Mouse (Mus musculus) heart, embryonic 10.5 days (tissue): ENCODE measurements around the gene Ube4a. TPM values are rescaled to one million over a fixed set of nuclear protein-coding genes. Genes with fewer than 3 reads are reported as not detected.

Experiments
- DNase-seq: peaks from one replicate; pipeline ENCODE4 v3.0.0-alpha.2; 2017; ENCODE audit warnings: low spot score
- H3K27ac ChIP-seq: fragments of 300-500 bp; sonication (generic); 2 replicates; pipeline ENCODE4 v1.5.1; 2016; ENCODE audit warnings: mild to moderate bottlenecking
- H3K27me3 ChIP-seq: fragments of 300-500 bp; sonication (generic); 2 replicates; pipeline ENCODE4 v1.6.1; 2016; ENCODE audit warnings: mild to moderate bottlenecking; ENCODE audit not compliant: poor library complexity, insufficient read depth, severe bottlenecking
- H3K36me3 ChIP-seq: fragments of 300-500 bp; sonication (generic); 2 replicates; pipeline ENCODE4 v1.6.1; 2016; ENCODE audit warnings: mild to moderate bottlenecking, moderate library complexity
- H3K4me1 ChIP-seq: fragments of 300-500 bp; sonication (generic); 2 replicates; pipeline ENCODE4 v1.6.1; 2016; ENCODE audit warnings: mild to moderate bottlenecking
- H3K4me3 ChIP-seq: fragments of 300-500 bp; sonication (generic); 2 replicates; pipeline ENCODE4 v1.5.1; 2016; ENCODE audit warnings: mild to moderate bottlenecking, moderate library complexity
- H3K9me3 ChIP-seq: fragments of 300-500 bp; sonication (generic); 2 replicates; pipeline ENCODE4 v1.6.1; 2016; ENCODE audit warnings: mild to moderate bottlenecking, moderate library complexity
- WGBS: fragments of 180-500 bp; shearing (Covaris S2); methylation state at CpG from one replicate; pipeline ENCODE4 v1.1.7; 2016; 5-methylcytosine and 5-hydroxymethylcytosine counted together
- polyA plus RNA-seq: library from polyadenylated mRNA; unstranded; fragments of >200 nt; fragmentation: Nextera tagmentation; extraction: Ambion mirVana; gene quantifications from 2 replicates; pipeline ENCODE4 v1.2.1, GENCODE M21; 2016

The Ube4a gene
- polyA plus RNA-seq, 1 experiment from 2014 or later: 17.8 TPM

- no peak for DNase-seq
- Histone ChIP-seq H3K27me3 (no peaks in the 10 kb centered on the region), H3K36me3 (no peaks in the 10 kb centered on the region), H3K9me3 (no peaks in the 10 kb centered on the region), H3K27ac (no peak overlapping the region), H3K4me1 (0 out of 2 replicates have a peak, but pooled peaks cover 2% of the 10 kb centered on the region), H3K4me3 (no peak overlapping the region)
- WGBS: 30% methylated on average over 2 of the region's 2 CpGs
Observed at GRCm38 (mm10) chr9:44890122-44890521, 75.3 kb downstream of the Ube4a start.

GRCm38 (mm10) chr9:44888114-44888624 is 77.2 kb downstream of the Ube4a start:
- H3K4me1 ChIP-seq: peaks cover 5% of the 10 kb centered on the region; the same call in 1 of the 2 replicates
- H3K27me3 ChIP-seq: no peaks in the 10 kb centered on the region
- no peak overlapping the region for H3K27ac ChIP-seq
- DNase-seq: no peak
- no peak overlapping the region for H3K4me3 ChIP-seq
- no peaks in the 10 kb centered on the region for H3K9me3 ChIP-seq
- no peaks in the 10 kb centered on the region for H3K36me3 ChIP-seq
- WGBS: 84% methylated on average over 7 of the region's 7 CpGs

DNA sequence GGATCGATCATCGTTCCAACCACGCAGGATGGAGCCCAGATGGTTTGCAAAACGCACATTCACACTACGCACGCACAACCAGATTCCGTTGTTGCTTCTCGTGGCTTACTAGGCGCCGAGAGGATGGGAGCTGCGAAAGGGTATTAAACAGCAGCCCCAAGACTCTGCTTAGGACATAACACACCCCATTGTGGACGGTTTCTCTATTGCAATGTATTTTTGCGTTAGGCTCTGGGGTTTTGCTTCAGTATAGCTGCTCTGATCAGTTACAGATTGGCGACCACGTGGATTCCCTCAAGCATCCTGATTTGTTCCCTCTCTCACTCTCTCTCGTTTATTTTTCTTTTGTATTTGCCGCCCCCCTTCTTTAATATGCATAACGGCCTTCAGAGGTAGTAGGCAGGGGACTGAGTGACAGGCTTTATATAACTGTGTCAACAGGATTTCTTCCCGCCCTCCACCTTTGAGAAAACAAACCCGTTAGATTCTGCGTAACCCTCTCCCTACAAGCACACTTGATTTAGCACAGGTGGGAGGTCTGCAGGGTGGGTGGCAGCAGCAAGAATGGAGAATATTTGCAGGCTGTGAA is 82.3 kb downstream of the Ube4a start:
- H3K4me1 ChIP-seq: peaks cover 35% of the 10 kb centered on the region
- H3K36me3 ChIP-seq: no peaks in the 10 kb centered on the region
- no peaks in the 10 kb centered on the region for H3K9me3 ChIP-seq
- H3K4me3 ChIP-seq: peak overlapping the region; percentile 98
- no peak for DNase-seq
- H3K27ac ChIP-seq: peak overlapping the region; percentile 97
- under 1% methylated on average over 21 of the region's 21 CpGs for WGBS
- no peaks in the 10 kb centered on the region for H3K27me3 ChIP-seq

DNA sequence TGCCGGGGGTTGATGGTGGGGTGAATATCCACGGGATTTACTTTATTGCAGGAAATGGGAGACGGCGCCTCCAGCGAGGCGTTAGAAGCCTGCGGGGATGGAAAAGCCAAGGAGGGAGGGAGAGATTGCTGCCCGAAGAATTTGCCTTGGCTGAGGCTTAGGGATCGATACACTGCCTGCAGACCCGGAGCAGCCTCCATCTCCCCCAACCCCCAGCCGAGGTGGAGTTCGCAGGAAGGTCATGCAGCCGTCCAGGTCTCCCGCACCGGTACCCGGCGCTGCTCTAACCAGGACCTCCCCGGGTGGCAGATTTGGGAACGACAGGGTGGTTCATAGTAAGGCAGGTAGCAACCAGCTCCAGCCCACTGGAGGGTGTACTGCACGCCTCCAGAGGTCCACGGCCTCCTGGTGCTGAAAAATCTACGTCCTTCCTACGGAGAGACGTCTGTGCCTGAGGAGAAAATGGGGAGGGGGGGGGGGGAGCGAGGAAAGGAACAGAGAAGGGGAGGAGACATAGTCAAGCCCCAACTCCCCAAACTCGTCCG is 82.9 kb downstream of the Ube4a start:
- H3K9me3 ChIP-seq: no peaks in the 10 kb centered on the region
- WGBS: under 1% methylated on average over 26 of the region's 27 CpGs

DNA sequence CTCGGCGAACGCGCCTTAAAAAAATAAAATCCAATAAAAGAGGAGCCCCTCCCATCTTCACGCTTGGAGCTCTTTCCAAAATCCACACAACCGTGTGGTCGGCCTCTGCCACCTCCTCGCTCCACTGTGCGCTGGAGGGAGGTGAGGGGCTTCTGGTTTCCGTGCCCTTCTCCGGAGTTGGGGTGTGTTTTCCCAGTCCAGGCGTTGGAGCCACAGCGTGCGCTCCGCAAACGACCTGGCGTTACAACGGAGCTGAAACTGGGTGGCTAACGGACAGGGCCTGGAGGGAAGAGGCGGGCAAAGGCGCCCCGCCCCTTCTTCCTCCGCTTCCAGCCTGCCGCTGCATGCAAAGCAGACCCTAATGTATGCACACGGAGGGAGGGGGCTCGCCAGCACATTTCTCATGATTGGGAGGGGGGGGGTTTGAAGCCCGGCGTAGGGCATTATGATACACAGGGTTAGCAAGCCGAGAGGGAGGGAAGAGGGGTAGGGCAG is 83.4 kb downstream of the Ube4a start:
- Histone ChIP-seq H3K9me3 (no peaks in the 10 kb centered on the region), H3K27me3 (no peaks in the 10 kb centered on the region), H3K36me3 (no peaks in the 10 kb centered on the region; the same call in 1 of the 2 replicates), H3K4me3 (peak overlapping the region; percentile 98), H3K27ac (peak overlapping the region; percentile 97), H3K4me1 (peaks cover 35% of the 10 kb centered on the region)
- under 1% methylated on average over 29 of the region's 29 CpGs for WGBS
- DNase-seq: peak; percentile 92

More for the DNA sequence above, 82.9 kb downstream of the Ube4a start:
- Histone ChIP-seq H3K4me3 (peak overlapping the region; percentile 98), H3K36me3 (no peaks in the 10 kb centered on the region; the same call in 1 of the 2 replicates), H3K4me1 (peaks cover 35% of the 10 kb centered on the region), H3K27ac (peak overlapping the region; percentile 97), H3K27me3 (no peaks in the 10 kb centered on the region)
- peak; percentile 90 for DNase-seq

DNA sequence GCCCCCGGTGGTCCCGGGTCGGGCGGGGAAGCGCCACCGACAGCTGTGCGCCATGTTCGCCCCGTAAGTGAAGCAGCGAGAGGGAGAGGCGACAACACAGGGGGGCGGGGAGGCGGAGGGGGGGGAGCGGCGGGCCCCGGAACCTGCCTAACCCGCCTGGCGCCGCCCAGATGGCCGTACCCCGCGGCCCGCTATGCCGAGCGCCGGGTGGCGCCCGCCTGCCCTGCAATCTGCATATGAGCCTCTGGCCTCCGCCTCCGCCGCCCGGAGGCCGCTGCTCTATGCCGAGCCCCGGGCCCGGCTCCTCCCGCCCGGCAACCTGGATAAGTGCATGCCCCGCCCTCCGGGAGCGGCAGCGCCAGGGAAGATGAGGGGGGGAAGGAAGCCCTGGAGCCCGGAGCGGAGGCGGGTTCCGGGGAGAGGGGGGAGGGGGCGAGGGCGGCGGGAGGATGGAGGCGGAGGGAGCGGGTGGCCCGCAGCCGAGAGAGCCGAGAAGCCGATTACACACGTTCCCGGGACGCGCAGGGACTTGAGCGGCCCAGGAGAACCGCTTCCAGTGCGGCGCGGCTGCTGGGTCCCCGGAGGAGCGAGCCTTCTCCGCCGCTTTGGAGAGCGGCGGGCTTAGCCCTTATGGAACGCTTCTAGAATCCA is 84.1 kb downstream of the Ube4a start, which contains the start of gene Kmt2a:
Gene Kmt2a (minus strand): TSS at position 76 of the 651 bp plus-strand sequence.
- WGBS: under 1% methylated on average over 61 of the region's 71 CpGs
- peak within 1 kb of the TSS; percentile 97 for H3K27ac ChIP-seq
- no peaks in the 10 kb centered on the region; the same call in 1 of the 2 replicates for H3K36me3 ChIP-seq
- no peaks in the 10 kb centered on the region for H3K27me3 ChIP-seq
- peak; percentile 96 for DNase-seq
- H3K9me3 ChIP-seq: no peaks in the 10 kb centered on the region
- peak within 1 kb of the TSS; percentile 98 for H3K4me3 ChIP-seq
- peaks cover 37% of the 10 kb centered on the region for H3K4me1 ChIP-seq

- Histone ChIP-seq H3K27me3 (no peaks in the 10 kb centered on the region), H3K27ac (peak overlapping the region; percentile 97), H3K4me3 (peak overlapping the region; percentile 98), H3K4me1 (peaks cover 45% of the 10 kb centered on the region), H3K9me3 (no peaks in the 10 kb centered on the region), H3K36me3 (no peaks in the 10 kb centered on the region; the same call in 1 of the 2 replicates)
- under 1% methylated on average over 40 of the region's 44 CpGs for WGBS
- DNase-seq: no peak
Observed at GRCm38 (mm10) chr9:44880309-44881081, 84.9 kb downstream of the Ube4a start.

DNA sequence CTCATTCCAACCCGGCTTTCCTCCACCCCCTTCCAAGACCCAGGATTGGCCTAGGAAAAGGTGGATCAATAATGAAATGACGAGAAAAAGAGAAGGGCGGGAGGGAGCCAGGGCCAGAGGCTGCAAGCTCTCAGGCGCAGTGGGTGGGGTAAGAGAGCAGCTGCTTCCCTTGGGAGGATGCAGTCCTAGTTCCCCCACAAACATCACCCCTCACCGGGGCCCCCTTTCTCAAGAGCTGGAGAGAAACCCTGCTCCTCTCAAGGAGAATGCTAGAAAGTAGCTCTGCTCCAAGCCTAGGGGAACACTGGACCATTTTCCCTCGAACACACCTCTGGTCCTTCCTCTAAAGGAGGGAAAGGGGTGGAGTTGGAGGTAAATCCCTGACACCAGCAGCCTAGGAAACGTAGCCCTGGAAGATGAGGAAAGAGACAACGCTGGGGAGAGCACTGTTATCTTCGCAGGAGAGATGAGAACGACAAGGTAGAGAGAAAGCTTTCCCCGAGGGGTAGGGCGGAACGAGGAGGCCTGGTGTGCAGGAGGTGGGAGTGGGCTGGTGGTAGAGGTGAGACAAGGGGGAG is 85.6 kb downstream of the Ube4a start:
- Histone ChIP-seq H3K27ac (peak overlapping the region; percentile 97), H3K9me3 (no peaks in the 10 kb centered on the region), H3K4me1 (peaks cover 49% of the 10 kb centered on the region), H3K27me3 (no peaks in the 10 kb centered on the region), H3K4me3 (peak overlapping the region; percentile 98), H3K36me3 (no peaks in the 10 kb centered on the region; the same call in 1 of the 2 replicates)
- under 1% methylated on average over 13 of the region's 13 CpGs for WGBS
- DNase-seq: no peak

DNA sequence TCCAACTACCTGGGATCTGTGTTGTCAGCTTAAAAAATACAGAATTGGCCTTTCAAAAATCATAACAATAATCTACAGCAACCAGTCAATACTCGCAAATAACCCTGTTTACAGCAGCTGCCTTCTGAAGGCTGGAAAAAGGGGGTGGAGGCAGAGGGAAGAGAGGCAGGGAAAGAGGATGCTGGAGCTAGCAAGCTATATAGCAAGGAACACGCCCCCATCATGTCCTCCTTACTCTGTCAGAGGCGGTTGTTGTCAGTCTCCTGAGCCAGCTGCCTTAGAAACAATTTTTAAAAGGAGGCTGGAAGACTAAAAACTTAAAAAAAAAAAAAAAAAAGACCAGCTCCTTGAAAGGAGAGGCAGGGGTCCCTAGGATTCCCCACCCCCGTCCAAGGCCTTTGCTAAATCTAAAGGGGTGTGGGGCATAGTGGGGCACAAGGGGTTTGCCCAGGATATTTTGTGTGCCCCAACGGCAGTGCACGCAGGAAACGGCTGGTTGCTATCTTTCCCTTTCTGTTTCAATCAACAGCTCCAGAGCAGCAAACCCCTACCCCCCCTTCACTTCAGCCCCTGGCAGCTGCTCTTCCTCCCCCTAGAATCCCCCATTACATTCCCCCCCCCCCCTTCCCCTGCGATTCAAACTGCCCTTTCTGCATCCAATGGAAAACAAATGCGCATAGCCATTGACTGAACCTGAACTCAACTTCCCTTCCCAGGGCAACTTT is 86.5 kb downstream of the Ube4a start:
- WGBS: 31% methylated on average over 9 of the region's 9 CpGs
- Histone ChIP-seq H3K27me3 (no peaks in the 10 kb centered on the region), H3K4me3 (peak overlapping the region; percentile 98), H3K9me3 (no peaks in the 10 kb centered on the region), H3K4me1 (peaks cover 55% of the 10 kb centered on the region), H3K27ac (0 out of 2 replicates have a peak overlapping the region, but pooled peaks have one; percentile 97), H3K36me3 (no peaks in the 10 kb centered on the region; the same call in 1 of the 2 replicates)
- DNase-seq: no peak

DNA sequence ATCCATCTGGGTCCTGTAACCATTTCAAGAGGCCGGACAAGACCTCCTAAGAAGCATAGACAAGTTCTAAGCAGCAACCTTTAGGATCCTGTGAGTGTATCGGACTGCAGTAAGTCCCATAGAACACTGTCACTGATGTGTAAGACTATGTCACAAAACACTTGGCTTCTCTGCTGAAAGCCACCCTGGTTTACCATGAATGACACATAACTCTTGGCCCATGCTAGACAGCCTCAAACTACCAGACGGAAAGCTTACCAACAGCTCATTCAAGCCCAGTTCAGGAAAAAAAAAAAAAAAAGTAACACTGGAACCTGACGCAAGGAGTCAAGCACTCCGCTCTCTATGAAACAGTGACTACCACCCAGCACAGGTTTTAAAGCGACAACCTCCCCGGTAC is 87.7 kb downstream of the Ube4a start:
- Histone ChIP-seq H3K27me3 (no peaks in the 10 kb centered on the region), H3K4me3 (no peak overlapping the region), H3K27ac (no peak overlapping the region), H3K4me1 (peaks cover 61% of the 10 kb centered on the region), H3K36me3 (no peaks in the 10 kb centered on the region; the same call in 1 of the 2 replicates), H3K9me3 (no peaks in the 10 kb centered on the region)
- WGBS: 88% methylated on average over 7 of the region's 7 CpGs
- no peak for DNase-seq

DNA sequence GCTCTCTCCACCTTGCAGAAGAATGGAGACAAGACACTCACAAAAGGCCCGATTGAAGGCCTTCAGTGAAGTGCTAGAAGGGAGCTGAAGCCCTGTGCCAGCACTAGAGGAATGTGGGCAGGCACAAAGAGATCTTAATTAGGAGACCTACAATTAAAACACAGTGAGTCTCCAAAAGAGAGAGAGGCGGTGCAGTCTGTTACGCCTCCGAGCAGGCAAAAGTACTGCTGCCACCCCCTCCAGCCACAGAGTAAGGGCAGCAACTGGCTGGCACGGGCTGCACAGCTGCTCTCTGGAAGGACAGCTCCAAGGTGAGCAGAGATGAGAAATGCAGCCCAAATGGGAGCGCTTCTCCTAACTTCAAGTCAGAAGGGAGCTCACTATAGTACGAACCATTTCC is 89.9 kb downstream of the Ube4a start:
- H3K27ac ChIP-seq: peak overlapping the region; percentile 36; the same call in 1 of the 2 replicates
- no peak overlapping the region for H3K4me3 ChIP-seq
- H3K27me3 ChIP-seq: no peaks in the 10 kb centered on the region
- WGBS: 78% methylated on average over 7 of the region's 7 CpGs
- DNase-seq: no peak
- no peaks in the 10 kb centered on the region; the same call in 1 of the 2 replicates for H3K36me3 ChIP-seq
- peaks cover 59% of the 10 kb centered on the region for H3K4me1 ChIP-seq
- H3K9me3 ChIP-seq: no peaks in the 10 kb centered on the region
